Mouse (Mus musculus) megakaryocyte, adult 5-6 weeks (primary cell): ENCODE results near the gene Tm2d1. TPM values are rescaled to one million over a fixed set of nuclear protein-coding genes. Genes with fewer than 3 reads are reported as not detected.
"Not testable (repeated sequence)": the region's sequence is repeated elsewhere in the genome, so short reads cannot be mapped to it uniquely, and the experiment has no call there.

Experiments
- ATAC-seq: 2 replicates; pipeline ENCODE4 v1.8.0; 2016; ENCODE audit warnings: mild to moderate bottlenecking, inconsistent platforms; ENCODE audit not compliant: poor library complexity, severe bottlenecking
- total RNA-seq, 2 experiments: library from RNA; stranded (forward) in 1 of 2; stranded (reverse) in 1 of 2; fragments of 153-499, 151-499 nt in 1 of 2; fragments of 221-1000, 200-1000 nt in 1 of 2; gene quantifications; 2 replicates each; pipeline versions ENCODE4 v1.2.3 to v1.2.4; 2015 to 2017

Tm2d1 gene
- total RNA-seq (2015) (38.6 and 47.7 TPM in 2 replicates), total RNA-seq (2017) (25.2 and 28.2 TPM in 2 replicates)

- peak; percentile 99 for ATAC-seq
Observed at GRCm38 (mm10) chr4:98382716-98383424, at the start of gene Tm2d1. Gene Tm2d1 (minus strand): TSS chr4:98383306.

DNA sequence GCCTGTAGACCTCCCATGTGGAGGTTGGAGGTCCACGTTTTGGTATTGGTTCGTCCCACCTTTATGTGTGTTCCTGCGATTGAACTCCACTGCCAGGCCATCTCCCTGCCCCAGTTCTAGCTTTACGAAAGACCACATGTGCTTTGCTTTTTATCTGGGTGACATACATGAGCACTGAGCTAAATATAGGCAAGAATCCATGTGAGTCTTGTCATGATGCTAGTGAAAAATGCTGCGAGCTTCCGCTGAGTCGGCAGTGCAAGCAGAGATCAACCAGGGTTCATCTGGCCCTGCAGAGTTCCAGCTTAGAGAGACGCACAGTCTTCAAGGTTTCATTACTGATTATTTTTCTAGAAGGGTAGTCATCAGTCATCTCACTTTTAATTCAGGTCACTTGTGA is 45.3 kb upstream of the Tm2d1 start:
- no peak for ATAC-seq

DNA sequence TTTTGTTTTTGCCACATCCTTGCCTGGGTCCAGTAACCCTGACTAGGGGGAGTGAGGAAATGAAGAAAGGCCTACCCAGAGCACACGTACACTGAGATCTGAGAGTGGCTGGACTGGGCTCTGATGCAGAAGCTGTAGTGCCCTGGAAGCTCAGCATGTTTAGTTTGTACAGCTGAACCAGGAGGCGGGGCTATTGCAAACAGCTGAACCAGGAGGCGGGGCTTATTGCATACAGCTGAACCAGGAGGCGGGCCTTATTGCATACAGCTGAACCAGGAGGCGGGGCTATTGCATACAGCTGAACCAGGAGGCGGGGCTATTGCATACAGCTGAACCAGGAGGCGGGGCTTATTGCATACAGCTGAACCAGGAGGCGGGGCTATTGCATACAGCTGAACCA is 32.0 kb upstream of the Tm2d1 start:
- not testable (repeated sequence) for ATAC-seq

GRCm38 (mm10) chr4:98408455-98408854 is 25.3 kb upstream of the Tm2d1 start:
- no peak for ATAC-seq

DNA sequence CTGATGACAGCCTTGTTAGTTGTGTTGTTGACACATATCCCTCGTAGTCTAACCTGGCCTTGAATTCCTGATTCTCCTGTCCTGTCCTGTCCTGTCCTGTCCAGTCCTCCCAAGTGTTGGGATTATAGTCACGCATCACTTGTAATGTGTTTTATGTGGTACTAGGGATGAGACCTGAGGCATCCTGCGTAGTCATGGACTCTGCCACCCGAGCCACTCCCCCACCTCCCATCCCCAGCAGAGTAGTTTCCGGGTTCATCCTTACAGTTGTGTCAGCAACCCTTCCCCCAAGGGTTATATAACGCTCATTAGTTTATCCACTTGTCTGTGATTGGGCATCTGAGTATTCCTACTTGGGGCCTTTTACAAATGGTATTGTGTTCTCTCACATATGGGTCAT is 21.3 kb upstream of the Tm2d1 start:
- ATAC-seq = no peak

DNA sequence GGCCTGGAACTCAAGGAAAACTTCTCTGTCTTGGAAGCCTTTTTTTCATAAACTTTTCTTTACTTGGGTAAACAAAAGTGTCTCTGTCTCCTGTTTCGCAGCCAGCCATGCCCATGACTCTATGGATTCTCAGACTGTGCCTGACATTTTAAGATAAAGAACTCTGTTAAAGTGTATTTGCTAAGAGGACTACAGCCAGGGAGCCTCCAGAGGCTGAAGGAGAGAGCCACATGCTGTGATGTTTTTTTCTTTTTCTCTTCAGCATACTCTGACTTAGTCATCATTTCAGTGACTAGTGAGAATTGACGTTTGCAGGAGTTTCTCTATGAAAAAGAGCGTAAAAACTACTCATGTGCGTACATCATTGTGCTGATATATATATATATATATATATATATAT is 20.4 kb upstream of the Tm2d1 start:
- ATAC-seq = no peak

DNA sequence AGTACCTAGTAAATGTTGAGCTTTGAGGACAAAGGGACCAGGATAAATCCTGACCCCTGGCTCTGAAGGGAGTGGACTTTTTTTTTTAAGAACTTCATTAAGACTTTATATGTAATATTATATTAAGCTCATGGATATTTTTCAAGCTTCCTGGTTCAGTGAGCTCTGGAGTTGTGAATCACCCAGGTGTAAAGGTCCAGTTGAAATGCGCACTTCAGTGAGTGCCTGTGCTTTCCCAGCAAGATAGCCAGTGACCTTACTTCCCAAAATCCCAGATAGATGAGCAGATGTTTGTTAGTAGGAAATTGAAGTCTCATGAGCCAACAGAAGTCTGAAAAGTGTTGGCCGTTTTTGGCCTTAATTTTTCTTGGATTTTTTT is 18.5 kb upstream of the Tm2d1 start:
- ATAC-seq = no peak

GRCm38 (mm10) chr4:98400926-98401583 is 17.9 kb upstream of the Tm2d1 start:
- ATAC-seq = no peak

GRCm38 (mm10) chr4:98395690-98396437 is 12.8 kb upstream of the Tm2d1 start, which contains the start of gene Patj:
Gene Patj (plus strand): TSS chr4:98395785.
- ATAC-seq = peak; percentile 85

GRCm38 (mm10) chr4:98395346-98395689 is 12.2 kb upstream of the Tm2d1 start:
- ATAC-seq = no peak

DNA sequence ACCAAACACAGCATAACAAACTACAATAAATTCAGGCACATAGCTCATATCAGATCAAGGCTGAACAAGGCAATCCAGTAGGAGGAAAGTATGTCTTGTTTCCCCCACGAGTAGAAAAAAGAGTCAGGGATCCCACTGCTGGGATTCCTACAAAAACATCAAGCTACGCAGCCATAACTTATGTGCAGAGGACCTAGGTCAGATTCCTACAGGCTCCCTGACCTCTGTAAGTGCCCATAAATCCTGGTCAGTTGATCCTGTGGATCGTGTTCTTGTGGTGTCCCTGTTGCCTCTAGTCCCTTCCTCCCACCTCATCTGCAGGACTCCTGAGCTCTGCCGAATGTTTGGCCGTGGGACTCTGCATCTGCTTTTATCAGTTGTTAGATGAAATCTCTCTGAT is 1.9 kb upstream of the Tm2d1 start:
- no peak for ATAC-seq

- ATAC-seq = no peak
Observed at GRCm38 (mm10) chr4:98376943-98377342, 6.2 kb downstream of the Tm2d1 start.

DNA sequence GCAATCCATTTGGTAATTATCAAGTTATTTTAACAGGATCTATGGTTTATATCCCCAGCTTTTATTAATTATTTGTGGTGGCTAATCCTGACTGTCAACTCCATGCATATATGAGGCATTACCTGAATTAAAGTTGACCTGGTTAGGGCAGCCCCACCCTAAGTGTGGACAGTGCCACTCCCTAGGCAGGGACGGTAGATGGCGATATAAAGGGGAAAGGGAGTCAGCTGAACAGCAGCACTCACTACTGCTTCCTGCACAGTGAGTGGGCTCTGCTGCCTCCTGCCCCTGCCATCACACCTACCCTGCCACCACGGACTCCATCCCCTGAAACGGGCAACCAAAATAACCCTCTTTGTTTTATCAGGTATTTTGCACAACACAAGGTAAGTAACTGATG is 7.7 kb downstream of the Tm2d1 start:
- peak; percentile 66 for ATAC-seq

DNA sequence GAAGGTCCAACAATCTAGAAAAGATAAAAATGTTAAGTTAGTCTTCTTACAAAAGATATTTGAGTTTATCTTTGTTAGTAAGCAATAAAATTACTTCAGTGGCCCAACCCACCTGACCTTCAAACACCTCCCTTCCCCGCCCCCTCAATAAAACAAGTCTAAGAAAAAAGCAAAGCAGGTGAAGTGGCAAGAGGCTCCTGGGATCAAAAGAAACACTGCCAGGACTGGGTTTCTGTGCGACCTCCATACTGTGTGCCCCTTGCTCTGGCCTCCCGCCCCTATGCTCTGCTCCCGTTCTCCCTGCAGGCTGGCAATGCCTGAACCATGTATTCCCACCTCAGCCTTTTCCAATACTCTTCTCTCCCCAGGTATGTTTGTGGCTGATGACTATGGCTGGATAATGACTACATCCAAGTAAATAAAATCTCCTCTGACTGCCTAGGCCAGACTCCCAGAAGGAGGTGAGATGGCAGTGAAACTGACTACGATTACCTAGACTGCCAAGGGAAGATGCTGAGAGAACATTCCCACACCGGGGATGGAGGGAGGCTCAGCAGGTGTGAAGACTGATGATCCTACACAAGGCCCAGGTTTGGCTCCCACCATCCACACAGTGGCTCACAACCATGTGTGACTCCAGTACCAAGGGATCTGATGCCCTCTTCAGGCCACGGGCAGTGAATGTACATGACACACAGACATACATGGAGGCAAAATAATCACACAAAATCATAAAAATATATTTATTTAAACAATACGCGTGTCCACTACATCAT is 24.9 kb downstream of the Tm2d1 start:
- no peak for ATAC-seq

DNA sequence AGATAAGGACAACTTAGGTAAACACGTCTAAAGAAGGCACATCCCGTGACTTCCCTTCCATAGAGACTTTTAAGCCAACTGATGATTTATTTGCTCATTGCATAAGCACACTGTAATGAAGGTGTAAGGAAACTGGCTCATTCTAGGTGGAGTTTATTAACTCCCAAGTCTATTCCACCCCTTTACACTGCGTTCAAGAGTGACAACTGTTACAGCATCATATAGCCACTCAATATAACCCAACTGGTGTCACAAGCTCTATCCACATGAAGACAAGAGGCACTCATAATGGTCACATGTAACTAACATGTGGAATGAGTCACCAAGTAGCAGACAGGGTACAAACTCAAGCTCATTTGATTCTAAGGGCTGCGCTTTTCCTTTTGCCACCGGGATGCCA is 34.5 kb downstream of the Tm2d1 start:
- ATAC-seq = no peak

GRCm38 (mm10) chr4:98345783-98346182 is 37.3 kb downstream of the Tm2d1 start:
- no peak for ATAC-seq

DNA sequence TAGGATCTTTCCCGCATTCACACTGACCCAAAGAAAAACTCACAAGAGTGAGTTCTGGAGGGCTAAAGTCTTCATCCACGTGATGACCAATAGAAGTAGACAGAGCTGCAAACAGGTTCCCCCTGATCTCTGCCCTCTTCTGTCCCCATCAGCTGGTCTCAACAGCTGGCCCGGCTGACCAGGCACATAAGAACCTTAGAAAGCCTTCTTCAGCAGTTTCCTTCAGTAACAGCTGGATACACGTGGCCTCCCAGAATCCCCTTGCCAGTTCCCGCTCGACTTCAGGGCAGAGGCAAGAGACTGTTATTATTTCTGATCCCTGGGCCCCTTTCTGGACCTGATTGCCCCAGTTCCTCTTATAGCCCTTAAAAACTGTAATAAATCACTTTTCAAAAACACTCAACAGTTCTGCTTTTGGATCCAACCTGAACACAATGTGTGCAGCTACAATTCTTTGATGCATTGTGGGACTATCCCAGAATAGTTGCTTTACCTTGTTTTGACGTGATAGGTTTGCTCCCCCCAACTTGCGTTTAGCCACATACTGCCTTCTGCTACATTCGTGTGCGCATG is 43.0 kb downstream of the Tm2d1 start:
- no peak for ATAC-seq

DNA sequence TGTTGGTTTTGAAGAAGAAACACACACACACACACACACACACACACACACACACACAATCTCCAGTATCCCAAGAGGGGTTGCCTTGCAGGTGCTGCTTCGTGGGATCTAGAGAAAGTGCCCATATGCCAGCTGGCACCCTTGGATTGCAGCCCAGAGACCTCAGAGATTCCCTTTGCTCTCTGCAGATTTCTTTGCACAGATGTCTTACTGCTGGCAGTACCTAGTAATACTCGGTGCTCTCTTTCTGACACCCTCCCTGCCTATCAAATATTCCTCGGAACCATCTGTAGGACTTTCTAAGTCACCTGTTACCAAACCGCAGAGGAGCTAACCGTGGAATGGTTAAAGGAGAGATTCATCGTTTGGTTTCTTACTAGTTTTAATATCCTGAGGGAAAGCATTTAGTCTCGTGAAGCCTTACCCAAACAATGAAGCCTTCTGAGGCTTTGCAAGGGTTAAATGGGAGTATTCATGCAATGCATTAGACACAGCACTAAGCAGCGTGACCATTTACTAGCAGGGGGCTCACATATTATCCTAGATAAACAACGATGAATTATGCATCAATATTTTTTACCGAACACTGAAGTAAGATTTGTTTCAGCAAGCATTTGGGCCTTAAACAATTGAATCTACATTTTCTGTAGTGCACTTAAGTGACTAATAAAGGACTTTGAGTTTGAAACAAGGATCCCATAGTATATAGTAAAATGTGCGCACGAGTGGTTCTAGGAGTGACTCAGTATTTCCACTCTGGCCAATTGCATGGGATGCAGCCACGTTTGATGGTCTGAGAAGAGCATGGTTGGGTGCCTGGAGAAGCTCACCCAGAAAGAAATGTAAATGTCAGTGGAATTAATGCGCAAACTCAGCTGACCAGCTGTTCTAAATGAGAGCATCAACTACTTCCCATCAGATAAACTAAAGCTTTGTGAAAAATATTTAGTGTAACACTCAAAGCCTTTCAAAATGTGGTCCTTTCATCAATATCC is 44.2 kb downstream of the Tm2d1 start:
- no peak for ATAC-seq

DNA sequence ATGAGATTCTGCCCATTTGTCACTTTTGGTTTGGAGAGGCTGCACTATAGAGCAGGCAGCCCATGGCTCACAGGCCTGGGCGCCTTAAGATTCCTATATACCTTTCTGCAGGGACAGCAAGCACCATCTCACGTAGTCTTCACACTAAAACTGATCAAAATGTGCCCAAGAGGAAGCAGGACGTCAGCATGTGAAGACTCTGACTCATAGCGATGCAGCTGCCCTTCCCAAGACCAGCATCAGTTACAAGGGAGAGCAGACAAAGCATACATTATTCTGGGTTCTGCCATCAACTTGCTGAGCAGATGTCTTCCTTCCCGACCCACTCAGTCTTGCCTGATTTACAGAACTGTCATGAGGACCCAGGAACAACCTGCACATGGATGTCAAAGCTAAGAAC is 45.9 kb downstream of the Tm2d1 start:
- no peak for ATAC-seq

- no peak for ATAC-seq
Observed at GRCm38 (mm10) chr4:98335726-98336125, 47.4 kb downstream of the Tm2d1 start.
